Mouse (Mus musculus) spleen, adult 2 months (tissue): ENCODE data around the gene B4galt1. TPM values are rescaled to one million over a fixed set of nuclear protein-coding genes. Genes with fewer than 3 reads are reported as not detected.
A peak's percentile ranks its signal among the peaks of the same experiment; 100 is the strongest.

Source experiments
- DNase-seq, 2 experiments: peaks; one replicate each; pipeline versions ENCODE4 v3.0.0 to v3.0.0-alpha.2; 2012 to 2021; ENCODE audit warnings: low spot score in 2 of 2, low read depth in 1 of 2
- H3K27ac ChIP-seq: fragments of 200-500 bp; 2 replicates; pipeline ENCODE4 v1.5.1; 2012; ENCODE audit warnings: low read length, inconsistent platforms; ENCODE audit not compliant: insufficient read depth
- H3K27me3 ChIP-seq: fragments of 200-500 bp; 2 replicates; pipeline ENCODE4 v1.6.1; 2012; ENCODE audit warnings: mild to moderate bottlenecking, moderate library complexity, low read length, inconsistent platforms; ENCODE audit not compliant: control insufficient read depth, insufficient read depth
- H3K36me3 ChIP-seq: fragments of 200-500 bp; 2 replicates; pipeline ENCODE4 v1.6.1; 2012; ENCODE audit warnings: mild to moderate bottlenecking, low read length, inconsistent platforms; ENCODE audit not compliant: control insufficient read depth, insufficient read depth
- H3K4me1 ChIP-seq: fragments of 200-500 bp; 2 replicates; pipeline ENCODE4 v1.6.1; 2011; ENCODE audit warnings: inconsistent platforms; ENCODE audit not compliant: control insufficient read depth, insufficient read depth, insufficient read length
- H3K4me3 ChIP-seq: fragments of 200-500 bp; 2 replicates; pipeline ENCODE4 v1.5.1; 2011; ENCODE audit warnings: mild to moderate bottlenecking, inconsistent platforms; ENCODE audit not compliant: insufficient read depth, insufficient read length; ENCODE audit errors: extremely low read depth
- CTCF ChIP-seq: fragments of 200-500 bp; IDR thresholded peaks from 2 replicates; pipeline ENCODE4 v1.5.1; 2011; ENCODE audit warnings: mild to moderate bottlenecking, inconsistent platforms; ENCODE audit not compliant: insufficient read depth, insufficient read length, insufficient replicate concordance; ENCODE audit errors: extremely low read depth
- POLR2A ChIP-seq: fragments of 200-500 bp; IDR thresholded peaks from 2 replicates; pipeline ENCODE4 v1.6.1; 2011; ENCODE audit warnings: low read depth, low read length, inconsistent platforms
- WGBS: fragments of 180-500 bp; shearing (Covaris S2); methylation state at CpG from one replicate; pipeline ENCODE4 v1.1.7; 2018; 5-methylcytosine and 5-hydroxymethylcytosine counted together
- polyA plus RNA-seq: library from polyadenylated mRNA; depleted of rRNA; stranded (reverse); fragments of >200 nt; gene quantifications from 2 replicates; pipeline ENCODE4 v1.2.3, GENCODE M21; 2012

B4galt1 gene
- polyA plus RNA-seq, 1 experiment, result 24.6 TPM

- Histone ChIP-seq H3K36me3 (no peaks in the 10 kb centered on the region), H3K27me3 (no peaks in the 10 kb centered on the region), H3K4me1 (peaks cover 9% of the 10 kb centered on the region; the same call in 1 of the 2 replicates), H3K27ac (peak overlapping the region; percentile 6; the same call in 1 of the 2 replicates), H3K4me3 (no peak overlapping the region)
- TF ChIP-seq CTCF (no peak), POLR2A (no peak)
- 42% methylated on average over 10 of the region's 10 CpGs for WGBS
- DNase-seq, result peak in 1 of 2 experiments; percentile 14
Observed at GRCm38 (mm10) chr4:40883200-40883599, 29.4 kb upstream of the B4galt1 start.

DNA sequence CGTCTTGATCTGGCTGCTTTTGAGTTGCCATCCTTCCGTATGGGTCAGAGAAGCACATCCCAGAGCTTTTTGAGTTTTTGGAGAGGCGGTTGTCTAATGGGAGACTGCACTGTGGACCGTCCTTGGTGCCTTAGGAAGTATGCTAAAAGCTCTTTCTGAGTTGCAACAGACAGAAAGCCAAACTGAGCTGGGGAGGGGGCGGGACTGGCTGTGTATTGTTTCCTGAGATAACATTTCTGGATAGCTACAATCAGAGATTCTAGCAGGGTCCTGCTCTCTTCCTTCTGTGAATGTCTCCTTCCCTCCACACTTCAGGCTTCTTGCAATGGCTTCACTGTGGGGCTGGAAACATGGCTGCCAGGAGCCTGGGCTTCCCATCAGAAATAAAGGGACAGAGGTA is 23.7 kb upstream of the B4galt1 start:
- Histone ChIP-seq H3K27me3 (no peaks in the 10 kb centered on the region), H3K4me1 (peaks cover 5% of the 10 kb centered on the region; the same call in 1 of the 2 replicates), H3K36me3 (no peaks in the 10 kb centered on the region), H3K4me3 (no peak overlapping the region), H3K27ac (no peak overlapping the region)
- TF ChIP-seq POLR2A (no peak), CTCF (no peak)
- no peak for DNase-seq
- 64% methylated on average over 5 of the region's 5 CpGs for WGBS

DNA sequence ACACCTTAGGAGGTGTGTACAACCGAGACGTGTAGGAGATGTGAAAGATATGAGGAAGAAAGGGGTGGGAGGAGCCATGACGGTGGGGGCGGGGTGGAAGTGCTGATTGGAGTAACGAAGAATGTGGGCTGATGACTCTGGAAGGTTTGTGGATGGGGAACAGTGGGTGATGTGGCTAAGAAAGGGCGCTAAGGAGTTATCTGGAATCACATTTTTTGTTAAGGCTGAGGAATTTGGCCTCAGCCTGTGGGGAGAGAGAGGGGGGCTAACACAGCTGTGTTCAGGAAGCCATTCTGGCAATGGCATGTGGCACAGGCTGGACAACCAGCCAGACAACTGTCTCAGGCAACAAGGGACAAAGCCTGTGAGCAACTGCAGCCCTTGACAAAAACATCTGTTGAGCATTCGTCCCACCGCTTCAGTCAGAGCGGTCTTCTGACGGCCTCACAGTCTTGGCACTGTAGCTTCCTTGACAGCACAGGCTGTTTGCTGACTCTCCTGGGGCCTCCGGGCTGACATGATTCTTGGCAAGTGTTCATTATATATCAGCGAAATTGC is 23.1 kb upstream of the B4galt1 start:
- peak in 1 of 2 experiments; percentile 27 for DNase-seq
- Histone ChIP-seq H3K27ac (peak overlapping the region; percentile 4), H3K4me3 (peak overlapping the region; percentile 46), H3K27me3 (no peaks in the 10 kb centered on the region), H3K4me1 (peaks cover 4% of the 10 kb centered on the region; the same call in 1 of the 2 replicates), H3K36me3 (no peaks in the 10 kb centered on the region)
- TF ChIP-seq POLR2A, result no peak; the same call in 1 of the 2 replicates
- TF ChIP-seq CTCF, result no peak
- WGBS, result 14% methylated on average over 12 of the region's 12 CpGs

DNA sequence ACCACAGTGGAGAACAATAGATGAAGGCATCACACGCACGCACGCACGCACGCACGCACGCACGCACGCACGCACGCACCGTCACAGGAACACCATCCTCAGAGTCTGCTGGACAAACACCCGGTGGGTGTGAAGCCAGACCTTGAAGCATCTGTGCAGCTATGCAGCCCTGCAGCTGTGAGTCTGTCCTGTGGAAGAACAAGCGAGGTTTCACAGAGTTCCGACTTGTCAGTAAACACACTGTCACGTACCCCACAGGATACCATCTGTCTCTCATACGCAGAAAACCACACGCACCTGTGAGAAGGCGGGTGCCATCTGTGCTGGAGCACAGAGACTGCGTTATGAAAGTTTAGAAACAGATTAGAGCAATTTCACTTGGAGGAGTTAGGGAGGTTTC is 22.0 kb upstream of the B4galt1 start:
- TF ChIP-seq POLR2A, result no peak; the same call in 1 of the 2 replicates
- TF ChIP-seq CTCF, result no peak
- peak overlapping the region; percentile 53 for H3K4me3 ChIP-seq
- peaks cover 4% of the 10 kb centered on the region; the same call in 1 of the 2 replicates for H3K4me1 ChIP-seq
- no peaks in the 10 kb centered on the region for H3K27me3 ChIP-seq
- 24% methylated on average over 20 of the region's 20 CpGs for WGBS
- peak; percentile 32 to 78 for DNase-seq
- peak overlapping the region; percentile 80 for H3K27ac ChIP-seq
- H3K36me3 ChIP-seq, result no peaks in the 10 kb centered on the region

- Histone ChIP-seq H3K27ac (peak overlapping the region; percentile 80), H3K4me3 (no peak overlapping the region), H3K36me3 (no peaks in the 10 kb centered on the region), H3K27me3 (no peaks in the 10 kb centered on the region), H3K4me1 (peaks cover 4% of the 10 kb centered on the region; the same call in 1 of the 2 replicates)
- DNase-seq, result no peak
- TF ChIP-seq POLR2A (no peak), CTCF (no peak)
- WGBS, result 77% methylated on average over 5 of the region's 5 CpGs
Observed at GRCm38 (mm10) chr4:40874794-40875552, 21.2 kb upstream of the B4galt1 start.

- Histone ChIP-seq H3K27me3 (no peaks in the 10 kb centered on the region), H3K27ac (no peak overlapping the region), H3K4me3 (no peak overlapping the region), H3K36me3 (no peaks in the 10 kb centered on the region), H3K4me1 (peaks cover 4% of the 10 kb centered on the region; the same call in 1 of the 2 replicates)
- TF ChIP-seq CTCF, result no peak
- TF ChIP-seq POLR2A, result no peak
- 86% methylated on average over 6 of the region's 6 CpGs for WGBS
- no peak for DNase-seq
Observed at GRCm38 (mm10) chr4:40874151-40874600, 20.4 kb upstream of the B4galt1 start.
